Mouse (Mus musculus) myocyte (in vitro differentiated cells): ENCODE measurements at regions not wholly inside any gene's neighbourhood (a gene's known extent, or its start where the extent isn't known, plus 50 kb on each side); places are given as distances from the start of the nearest gene placed in this dataset.

Source experiments
- CEBPB ChIP-seq: IDR thresholded peaks from 2 replicates; pipeline ENCODE4 v1.6.1; 2011; ENCODE audit warnings: mild to moderate bottlenecking, moderate library complexity; ENCODE audit not compliant: poor library complexity, insufficient read depth, severe bottlenecking
- E2F4 ChIP-seq: IDR thresholded peaks from one replicate; pipeline ENCODE4 v1.6.1; 2011; ENCODE audit warnings: mild to moderate bottlenecking, control low read depth, moderate library complexity; ENCODE audit not compliant: insufficient read depth
- MAX ChIP-seq: IDR thresholded peaks from one replicate; pipeline ENCODE4 v1.6.1; 2011; ENCODE audit warnings: low read depth, mild to moderate bottlenecking, control low read depth
- MYOD1 ChIP-seq, 3 experiments: IDR thresholded peaks; one replicate each; pipeline ENCODE4 v1.6.1; 2011; ENCODE audit warnings: control low read depth in 2 of 3, low read depth in 2 of 3, mild to moderate bottlenecking in 2 of 3, moderate library complexity in 1 of 3; ENCODE audit not compliant: insufficient read length in 2 of 3, control insufficient read depth in 1 of 3
- MYOG ChIP-seq, 3 experiments: IDR thresholded peaks; one replicate each; pipeline ENCODE4 v1.6.1; 2011; ENCODE audit warnings: control low read depth in 2 of 3, low read depth in 2 of 3, mild to moderate bottlenecking in 2 of 3; ENCODE audit not compliant: insufficient read length in 2 of 3, control insufficient read depth in 1 of 3, insufficient read depth in 1 of 3
- POLR2A ChIP-seq: IDR thresholded peaks from one replicate; pipeline ENCODE4 v1.6.1; 2011; ENCODE audit warnings: low read depth, mild to moderate bottlenecking, control low read depth, moderate library complexity; ENCODE audit not compliant: insufficient read length
- POLR2AphosphoS2 ChIP-seq: IDR thresholded peaks from one replicate; pipeline ENCODE4 v1.6.1; 2011; ENCODE audit warnings: low read depth, control low read depth; ENCODE audit not compliant: insufficient read length
- REST ChIP-seq: IDR thresholded peaks from one replicate; pipeline ENCODE4 v1.6.1; 2011; ENCODE audit warnings: mild to moderate bottlenecking, control low read depth, moderate library complexity; ENCODE audit not compliant: insufficient read depth, insufficient read length
- TCF12 ChIP-seq: IDR thresholded peaks from one replicate; pipeline ENCODE4 v1.6.1; 2011; ENCODE audit warnings: mild to moderate bottlenecking, control low read depth; ENCODE audit not compliant: poor library complexity, insufficient read depth, severe bottlenecking
- TCF3 ChIP-seq: IDR thresholded peaks from one replicate; pipeline ENCODE4 v1.6.1; 2011; ENCODE audit warnings: low read depth, control low read depth; ENCODE audit not compliant: insufficient read length
- USF1 ChIP-seq: IDR thresholded peaks from one replicate; pipeline ENCODE4 v1.6.1; 2011; ENCODE audit warnings: low read depth, mild to moderate bottlenecking, control low read depth, moderate library complexity

DNA sequence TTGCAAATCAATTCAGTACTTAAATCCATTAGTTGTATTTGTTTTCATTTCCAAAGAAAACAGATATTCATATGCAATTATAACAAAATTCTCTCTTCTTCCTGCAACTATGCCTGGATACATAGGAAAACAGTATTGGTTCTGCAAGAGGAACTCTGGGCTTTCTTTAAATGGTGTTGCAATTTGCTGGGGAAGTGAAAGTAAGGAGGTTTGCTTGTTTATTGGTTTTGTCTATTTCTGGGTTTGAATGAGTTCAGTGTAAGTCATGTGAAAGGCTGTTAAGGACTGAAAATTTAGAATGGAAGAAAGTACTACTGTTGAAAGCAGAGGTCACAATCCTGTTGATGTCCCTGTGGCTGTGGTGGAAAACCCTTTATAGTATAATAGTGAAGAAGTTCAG lies 1058.0 kb downstream of the Pla2g4a start:
- TF ChIP-seq E2F4 (no peak), TCF12 (no peak), POLR2A (no peak), MAX (no peak), MYOD1 (IDR thresholded peaks at IDR 0.05; ENCODE audit: control insufficient read depth in 1 of 3, insufficient read length in 2 of 3, low read depth in 2 of 3) (no peak), TCF3 (no peak), POLR2AphosphoS2 (no peak), MYOG (IDR thresholded peaks at IDR 0.05; ENCODE audit: control insufficient read depth in 1 of 3, insufficient read depth in 1 of 3, insufficient read length in 2 of 3, low read depth in 2 of 3) (no peak), REST (no peak), USF1 (no peak), CEBPB (no peak)
